Mouse (Mus musculus): Measurements from ENCODE around the gene Nipsnap1. TPM values are rescaled to one million over a fixed set of nuclear protein-coding genes. Genes with fewer than 3 reads are reported as not detected.
A peak's percentile ranks its signal among the peaks of the same experiment; 100 is the strongest.

The Nipsnap1 gene
- polyA plus RNA-seq, 1 experiment from 2014 or later, result 75.4 TPM

DNA sequence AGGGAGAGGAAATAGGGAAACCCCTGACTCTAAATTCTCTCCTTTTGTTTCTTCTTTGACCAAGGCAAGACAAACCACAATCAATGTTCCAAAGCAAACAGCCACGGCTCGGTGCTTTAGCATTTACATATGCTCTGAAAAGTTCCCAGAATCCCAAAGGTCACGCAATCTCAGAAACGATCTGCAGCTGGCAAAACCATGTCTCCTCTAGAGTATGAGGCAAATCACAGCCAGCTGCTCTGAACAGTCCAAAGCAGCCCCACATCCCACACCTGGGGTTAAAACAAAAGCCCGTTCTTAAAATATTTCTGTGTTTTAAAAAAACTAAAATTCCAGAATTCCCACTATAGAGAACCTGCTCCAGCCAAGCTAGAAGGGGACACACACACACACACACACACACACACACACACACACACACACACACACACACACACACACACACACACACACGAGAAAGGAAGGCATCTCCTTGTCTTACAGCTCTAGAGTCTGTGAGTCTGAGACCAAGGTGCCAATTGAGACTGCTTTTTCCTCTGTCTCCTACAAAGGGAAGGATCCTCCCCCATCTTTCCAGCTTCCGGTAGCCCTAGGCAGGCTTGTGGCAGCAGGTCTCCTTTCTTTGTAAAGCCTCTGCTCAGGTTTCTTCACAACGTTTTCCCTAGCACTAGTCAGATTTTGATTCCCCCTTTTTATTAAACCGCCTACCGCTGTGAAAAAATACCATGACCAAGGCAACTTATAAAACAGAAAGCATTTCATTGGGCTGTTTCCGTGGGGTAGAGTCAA is 11.7 kb upstream of the Nipsnap1 start:
- no peak for DNase-seq (ENCODE audit: low spot score, missing footprints)
- Histone ChIP-seq H3K9me3 (ENCODE audit: control insufficient read depth, low read length) (no peaks in the 10 kb centered on the region), H3K4me3 (ENCODE audit: low read depth, low read length) (no peak overlapping the region), H3K27ac (ENCODE audit: low read depth, low read length) (no peak overlapping the region), H3K36me3 (ENCODE audit: control insufficient read depth, insufficient read depth, low read length) (no peaks in the 10 kb centered on the region), H3K4me1 (ENCODE audit: control insufficient read depth, insufficient read depth, low read length) (no peaks in the 10 kb centered on the region), H3K9ac (ENCODE audit: low read length) (no peak overlapping the region), H3K27me3 (ENCODE audit: control insufficient read depth, insufficient read depth, low read length) (no peaks in the 10 kb centered on the region), H3K4me2 (no peak overlapping the region)
- no peak for ATAC-seq (ENCODE audit: low FRiP score)
- WGBS, result 60% methylated on average over 11 of the region's 11 CpGs

DNA sequence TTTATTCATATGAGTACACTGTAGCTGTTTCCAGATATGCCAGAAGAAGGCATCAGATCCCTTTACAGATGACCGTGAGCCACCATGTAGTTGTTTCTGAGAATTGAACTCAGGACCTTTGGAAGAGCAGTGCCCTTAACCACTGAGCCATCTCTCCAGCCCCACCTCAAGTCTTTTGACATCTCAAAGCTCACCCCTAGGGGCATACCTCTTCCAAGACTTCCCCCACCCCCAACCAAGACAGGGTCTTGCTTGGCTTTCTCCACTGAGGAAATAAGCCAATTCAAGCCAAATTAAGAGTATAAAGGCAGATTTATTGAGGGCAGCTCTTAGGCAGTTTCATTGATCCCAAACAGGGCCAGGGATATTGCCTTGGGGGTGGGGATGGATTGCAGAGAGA is 11.0 kb upstream of the Nipsnap1 start:
- Histone ChIP-seq H3K27ac (ENCODE audit: low read depth, low read length) (no peak overlapping the region), H3K4me1 (ENCODE audit: control insufficient read depth, insufficient read depth, low read length) (no peaks in the 10 kb centered on the region), H3K9ac (ENCODE audit: low read length) (no peak overlapping the region), H3K4me3 (ENCODE audit: low read depth, low read length) (no peak overlapping the region), H3K4me2 (no peak overlapping the region), H3K27me3 (ENCODE audit: control insufficient read depth, insufficient read depth, low read length) (no peaks in the 10 kb centered on the region), H3K36me3 (ENCODE audit: control insufficient read depth, insufficient read depth, low read length) (no peaks in the 10 kb centered on the region), H3K9me3 (ENCODE audit: control insufficient read depth, low read length) (no peaks in the 10 kb centered on the region)
- 81% methylated on average over 1 of the region's 1 CpGs for WGBS
- no peak for DNase-seq (ENCODE audit: low spot score, missing footprints)
- ATAC-seq (ENCODE audit: low FRiP score), result no peak

DNA sequence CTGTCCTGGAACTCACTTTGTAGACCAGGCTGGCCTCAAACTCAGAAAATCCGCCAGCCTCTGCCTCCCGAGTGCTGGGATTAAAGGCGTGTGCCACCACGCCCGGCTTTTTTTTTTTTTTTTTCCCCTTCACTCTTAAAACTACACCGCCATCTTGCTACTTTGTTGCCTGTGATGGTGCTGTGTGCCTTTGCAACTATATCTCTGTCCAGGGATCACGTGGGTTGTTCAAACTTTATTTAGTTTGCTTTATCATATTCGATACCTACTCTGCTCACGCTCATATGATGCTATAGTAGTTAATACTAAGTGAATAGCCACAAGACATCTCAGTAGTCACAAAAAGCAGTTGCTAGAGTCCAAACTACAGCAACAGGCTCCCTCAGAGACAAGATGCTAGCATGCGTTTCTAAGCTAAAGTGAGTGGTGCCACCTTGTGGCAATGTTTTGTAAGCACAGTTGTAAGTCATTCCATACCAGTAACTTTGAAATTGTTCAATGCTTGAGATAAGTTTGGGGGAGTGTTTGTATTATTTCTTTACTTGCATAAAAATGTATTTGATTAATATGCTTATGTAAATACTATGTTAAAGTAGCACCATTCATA is 8.0 kb upstream of the Nipsnap1 start:
- ATAC-seq (ENCODE audit: low FRiP score), result no peak
- no peak overlapping the region for H3K4me2 ChIP-seq
- 41% methylated on average over 10 of the region's 10 CpGs for WGBS
- peak; percentile 95 for DNase-seq (ENCODE audit: low spot score, missing footprints)
- H3K36me3 ChIP-seq (ENCODE audit: control insufficient read depth, insufficient read depth, low read length), result no peaks in the 10 kb centered on the region
- H3K9ac ChIP-seq (ENCODE audit: low read length), result no peak overlapping the region
- H3K4me1 ChIP-seq (ENCODE audit: control insufficient read depth, insufficient read depth, low read length), result no peaks in the 10 kb centered on the region
- H3K4me3 ChIP-seq (ENCODE audit: low read depth, low read length), result no peak overlapping the region
- no peak overlapping the region for H3K27ac ChIP-seq (ENCODE audit: low read depth, low read length)
- H3K9me3 ChIP-seq (ENCODE audit: control insufficient read depth, low read length), result no peaks in the 10 kb centered on the region
- H3K27me3 ChIP-seq (ENCODE audit: control insufficient read depth, insufficient read depth, low read length), result no peaks in the 10 kb centered on the region

- Histone ChIP-seq H3K4me2 (peak overlapping the region; percentile 76), H3K9me3 (ENCODE audit: control insufficient read depth, low read length) (no peaks in the 10 kb centered on the region), H3K4me3 (ENCODE audit: low read depth, low read length) (peak overlapping the region; percentile 70), H3K27me3 (ENCODE audit: control insufficient read depth, insufficient read depth, low read length) (no peaks in the 10 kb centered on the region), H3K4me1 (ENCODE audit: control insufficient read depth, insufficient read depth, low read length) (peaks cover 6% of the 10 kb centered on the region), H3K36me3 (ENCODE audit: control insufficient read depth, insufficient read depth, low read length) (no peaks in the 10 kb centered on the region), H3K27ac (ENCODE audit: low read depth, low read length) (no peak overlapping the region), H3K9ac (ENCODE audit: low read length) (peak overlapping the region; percentile 83)
- ATAC-seq (ENCODE audit: low FRiP score), result peak; percentile 35; the same call in 1 of the 2 replicates
- 3% methylated on average over 10 of the region's 10 CpGs for WGBS
- peak; percentile 93 for DNase-seq (ENCODE audit: low spot score, missing footprints)
Measured at GRCm38 (mm10) chr11:4874551-4874950, 800 bp downstream of the Nipsnap1 start.

DNA sequence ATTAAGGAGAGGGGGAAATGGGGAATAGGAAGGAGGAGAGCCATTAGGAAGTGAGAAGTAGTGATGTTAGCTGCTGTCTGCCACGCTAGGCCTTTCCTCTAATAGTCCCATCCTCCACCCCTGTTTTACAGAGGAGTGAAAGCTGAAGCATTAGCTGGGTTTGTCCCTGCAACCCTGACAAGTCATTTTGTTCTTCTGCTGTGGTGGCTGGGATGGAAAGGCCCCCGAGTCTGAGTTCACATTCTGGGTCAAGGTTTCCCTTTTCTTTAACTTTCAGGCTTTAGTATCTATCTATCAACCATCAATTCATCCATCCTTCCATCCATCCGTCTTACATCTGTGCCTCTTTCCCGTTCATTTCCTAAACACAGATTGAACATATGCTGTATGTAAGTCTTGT is 7.3 kb downstream of the Nipsnap1 start:
- DNase-seq (ENCODE audit: low spot score, missing footprints), result no peak
- H3K9me3 ChIP-seq (ENCODE audit: control insufficient read depth, low read length), result no peaks in the 10 kb centered on the region

GRCm38 (mm10) chr11:4882892-4883627 is 9.3 kb downstream of the Nipsnap1 start:
- no peak overlapping the region for H3K4me3 ChIP-seq (ENCODE audit: low read depth, low read length)
- H3K9ac ChIP-seq (ENCODE audit: low read length), result no peak overlapping the region
- H3K9me3 ChIP-seq (ENCODE audit: control insufficient read depth, low read length), result no peaks in the 10 kb centered on the region
- WGBS, result 50% methylated on average over 14 of the region's 14 CpGs
- DNase-seq (ENCODE audit: low spot score, missing footprints) (no peak), ATAC-seq (ENCODE audit: low FRiP score) (no peak)
- no peak overlapping the region for H3K4me2 ChIP-seq
- no peaks in the 10 kb centered on the region for H3K36me3 ChIP-seq (ENCODE audit: control insufficient read depth, insufficient read depth, low read length)
- no peak overlapping the region for H3K27ac ChIP-seq (ENCODE audit: low read depth, low read length)
- no peaks in the 10 kb centered on the region for H3K27me3 ChIP-seq (ENCODE audit: control insufficient read depth, insufficient read depth, low read length)
- no peaks in the 10 kb centered on the region for H3K4me1 ChIP-seq (ENCODE audit: control insufficient read depth, insufficient read depth, low read length)

More for the DNA sequence above, 7.3 kb downstream of the Nipsnap1 start:
- H3K27ac ChIP-seq (ENCODE audit: low read depth, low read length), result no peak overlapping the region
- H3K4me2 ChIP-seq, result no peak overlapping the region
- H3K27me3 ChIP-seq (ENCODE audit: control insufficient read depth, insufficient read depth, low read length), result no peaks in the 10 kb centered on the region
- H3K36me3 ChIP-seq (ENCODE audit: control insufficient read depth, insufficient read depth, low read length), result no peaks in the 10 kb centered on the region
- ATAC-seq (ENCODE audit: low FRiP score), result no peak
- H3K4me3 ChIP-seq (ENCODE audit: low read depth, low read length), result no peak overlapping the region
- no peak overlapping the region for H3K9ac ChIP-seq (ENCODE audit: low read length)
- H3K4me1 ChIP-seq (ENCODE audit: control insufficient read depth, insufficient read depth, low read length), result no peaks in the 10 kb centered on the region
- 83% methylated on average over 4 of the region's 4 CpGs for WGBS

- no peak overlapping the region for H3K9ac ChIP-seq (ENCODE audit: low read length)
- H3K4me2 ChIP-seq, result no peak overlapping the region
- peak; percentile 96 for DNase-seq (ENCODE audit: low spot score, missing footprints)
- H3K27ac ChIP-seq (ENCODE audit: low read depth, low read length), result no peak overlapping the region
- H3K4me3 ChIP-seq (ENCODE audit: low read depth, low read length), result no peak overlapping the region
- WGBS, result 72% methylated on average over 2 of the region's 2 CpGs
- H3K27me3 ChIP-seq (ENCODE audit: control insufficient read depth, insufficient read depth, low read length), result no peaks in the 10 kb centered on the region
- no peaks in the 10 kb centered on the region for H3K9me3 ChIP-seq (ENCODE audit: control insufficient read depth, low read length)
- ATAC-seq (ENCODE audit: low FRiP score), result no peak
- no peaks in the 10 kb centered on the region for H3K4me1 ChIP-seq (ENCODE audit: control insufficient read depth, insufficient read depth, low read length)
- peaks cover 9% of the 10 kb centered on the region for H3K36me3 ChIP-seq (ENCODE audit: control insufficient read depth, insufficient read depth, low read length)
Measured at GRCm38 (mm10) chr11:4885385-4885903, 11.7 kb downstream of the Nipsnap1 start.

- peaks cover 9% of the 10 kb centered on the region for H3K36me3 ChIP-seq (ENCODE audit: control insufficient read depth, insufficient read depth, low read length)
Measured at GRCm38 (mm10) chr11:4886987-4887386, 13.2 kb downstream of the Nipsnap1 start.

More at GRCm38 (mm10) chr11:4886987-4887386, 13.2 kb downstream of the Nipsnap1 start:
- Histone ChIP-seq H3K4me1 (ENCODE audit: control insufficient read depth, insufficient read depth, low read length) (no peaks in the 10 kb centered on the region), H3K9me3 (ENCODE audit: control insufficient read depth, low read length) (no peaks in the 10 kb centered on the region), H3K4me2 (no peak overlapping the region), H3K4me3 (ENCODE audit: low read depth, low read length) (no peak overlapping the region), H3K9ac (ENCODE audit: low read length) (no peak overlapping the region), H3K27ac (ENCODE audit: low read depth, low read length) (no peak overlapping the region), H3K27me3 (ENCODE audit: control insufficient read depth, insufficient read depth, low read length) (no peaks in the 10 kb centered on the region)
- 90% methylated on average over 3 of the region's 3 CpGs for whole genome bisulfite sequencing
- ATAC-seq (ENCODE audit: low FRiP score) (no peak), DNase-seq (ENCODE audit: low spot score, missing footprints) (no peak)

All from midbrain, embryonic 11.5 days (tissue).